Mouse (Mus musculus) liver, adult 2 months (tissue): ENCODE data around the gene Usp7. TPM values are rescaled to one million over a fixed set of nuclear protein-coding genes. Genes with fewer than 3 reads are reported as not detected.

Experiments
- DNase-seq: peaks from one replicate; pipeline ENCODE4 v3.0.0-alpha.2; 2011; ENCODE audit warnings: low read depth, low spot score; ENCODE audit errors: extremely low read depth
- H3K27ac ChIP-seq: fragments of 200-500 bp; replicated peaks from 2 replicates; pipeline ENCODE4 v1.5.1; 2012; ENCODE audit warnings: low read depth, mild to moderate bottlenecking, control low read depth, inconsistent platforms, low read length; ENCODE audit not compliant: insufficient read depth
- H3K27me3 ChIP-seq: fragments of 200-500 bp; 2 replicates; pipeline ENCODE4 v1.6.1; 2012; ENCODE audit warnings: mild to moderate bottlenecking, moderate library complexity, low read length, inconsistent platforms; ENCODE audit not compliant: control insufficient read depth, insufficient read depth
- H3K36me3 ChIP-seq: fragments of 200-500 bp; 2 replicates; pipeline ENCODE4 v1.6.1; 2012; ENCODE audit warnings: low read length, inconsistent platforms; ENCODE audit not compliant: control insufficient read depth, insufficient read depth
- H3K4me1 ChIP-seq: fragments of 200-500 bp; 2 replicates; pipeline ENCODE4 v1.6.1; 2011; ENCODE audit warnings: low read length; ENCODE audit not compliant: control insufficient read depth, insufficient read depth
- H3K4me3 ChIP-seq: fragments of 200-500 bp; 2 replicates; pipeline ENCODE4 v1.5.1; 2011; ENCODE audit warnings: low read depth, mild to moderate bottlenecking, control low read depth, low read length, moderate library complexity; ENCODE audit not compliant: insufficient read depth
- H3K79me2 ChIP-seq: fragments of 200-500 bp; 2 replicates; pipeline ENCODE4 v1.6.1; 2012; ENCODE audit warnings: inconsistent platforms, mild to moderate bottlenecking, low read length, moderate library complexity; ENCODE audit not compliant: control insufficient read depth, insufficient read depth
- H3K9ac ChIP-seq: fragments of 200-500 bp; 2 replicates; pipeline ENCODE4 v1.6.1; 2012; ENCODE audit warnings: low read depth, mild to moderate bottlenecking, control low read depth, inconsistent platforms, low read length
- CTCF ChIP-seq: fragments of 200-500 bp; IDR thresholded peaks from 2 replicates; pipeline ENCODE4 v1.5.1; 2011; ENCODE audit warnings: low read depth, low read length, control low read depth
- POLR2A ChIP-seq: fragments of 200-500 bp; IDR thresholded peaks from 2 replicates; pipeline ENCODE4 v1.6.1; 2011; ENCODE audit warnings: low read length, control low read depth; ENCODE audit not compliant: insufficient read depth; ENCODE audit errors: extremely low read depth
- WGBS: fragments of 180-500 bp; shearing (Covaris S2); methylation state at CpG from one replicate; pipeline ENCODE4 v1.1.7; 2018; 5-methylcytosine and 5-hydroxymethylcytosine counted together
- polyA plus RNA-seq: library from polyadenylated mRNA; depleted of rRNA; stranded (reverse); fragments of >200 nt; gene quantifications from 2 replicates; pipeline ENCODE4 v1.2.3, GENCODE M21; 2012
- total RNA-seq: library from RNA; depleted of rRNA; stranded (reverse); fragments of >200 nt; gene quantifications from 2 replicates; pipeline ENCODE4 v1.2.3, GENCODE M21; 2014

Gene Usp7
- total and polyA plus RNA-seq, 2 experiments = 12.5 to 41.5 TPM

DNA sequence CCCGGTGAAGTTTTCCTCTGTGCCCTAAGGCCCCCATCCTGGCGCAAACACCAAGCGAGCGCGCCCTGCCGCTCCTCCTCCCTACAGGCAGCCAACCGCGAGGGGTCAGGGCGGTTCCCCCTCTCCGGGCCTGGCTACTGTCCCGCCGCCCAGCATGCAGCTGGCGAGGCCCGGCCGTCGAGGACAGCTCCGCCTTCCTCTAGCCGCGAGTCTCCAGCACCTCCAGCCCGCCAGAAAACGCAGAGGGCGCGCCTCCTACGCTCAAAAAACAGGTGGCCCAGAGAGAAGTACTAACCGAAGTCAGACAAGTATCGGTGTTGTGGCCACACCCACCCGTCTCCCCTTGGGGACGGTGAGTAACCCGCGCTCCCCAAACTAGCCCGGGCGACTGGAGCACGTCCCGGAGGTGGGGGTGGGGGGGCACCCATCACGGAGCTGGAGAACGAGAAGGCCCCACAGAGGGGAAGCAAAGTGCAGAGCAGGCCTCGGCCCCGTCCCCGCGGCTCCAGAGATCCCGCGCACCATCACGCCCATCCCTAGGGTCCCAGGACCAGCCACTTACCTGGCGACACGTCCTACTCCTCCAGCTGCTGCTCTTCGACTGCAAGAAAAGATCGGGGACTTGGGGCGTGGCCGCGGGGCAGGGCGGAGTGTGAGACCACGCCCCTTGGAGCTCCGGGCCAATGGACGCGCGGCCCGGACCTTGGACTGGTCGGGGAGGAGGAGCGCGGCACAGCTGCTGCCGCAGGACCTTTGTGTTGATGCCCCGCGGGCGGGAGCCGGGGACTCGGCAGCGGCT, 120.4 kb downstream of the Usp7 start, which contains the start of gene Carhsp1:
Gene Carhsp1, minus strand, starts transcription at position 605 of the 799 bp plus-strand sequence.
- DNase-seq = peak; percentile 85
- Histone ChIP-seq H3K79me2 (peaks cover 37% of the 10 kb centered on the region), H3K27ac (peak within 1 kb of the TSS; percentile 93), H3K4me3 (peak within 1 kb of the TSS; percentile 90), H3K4me1 (peaks cover 41% of the 10 kb centered on the region), H3K27me3 (no peaks in the 10 kb centered on the region), H3K9ac (peak within 1 kb of the TSS; percentile 88), H3K36me3 (no peaks in the 10 kb centered on the region)
- under 1% methylated on average over 67 of the region's 67 CpGs for WGBS
- peak; percentile 92 for TF ChIP-seq POLR2A
- 0 out of 2 replicates have a peak, but pooled peaks have one; percentile 24 for TF ChIP-seq CTCF

GRCm38 (mm10) chr16:8670041-8671035, 121.8 kb downstream of the Usp7 start:
- Histone ChIP-seq H3K36me3 (no peaks in the 10 kb centered on the region), H3K4me1 (peaks cover 54% of the 10 kb centered on the region), H3K27me3 (no peaks in the 10 kb centered on the region), H3K4me3 (peak overlapping the region; percentile 90), H3K9ac (peak overlapping the region; percentile 88), H3K27ac (peak overlapping the region; percentile 93), H3K79me2 (peaks cover 50% of the 10 kb centered on the region)
- DNase-seq = peak; percentile 53
- WGBS = 8% methylated on average over 14 of the region's 15 CpGs
- no peak for TF ChIP-seq POLR2A
- TF ChIP-seq CTCF = no peak

DNA sequence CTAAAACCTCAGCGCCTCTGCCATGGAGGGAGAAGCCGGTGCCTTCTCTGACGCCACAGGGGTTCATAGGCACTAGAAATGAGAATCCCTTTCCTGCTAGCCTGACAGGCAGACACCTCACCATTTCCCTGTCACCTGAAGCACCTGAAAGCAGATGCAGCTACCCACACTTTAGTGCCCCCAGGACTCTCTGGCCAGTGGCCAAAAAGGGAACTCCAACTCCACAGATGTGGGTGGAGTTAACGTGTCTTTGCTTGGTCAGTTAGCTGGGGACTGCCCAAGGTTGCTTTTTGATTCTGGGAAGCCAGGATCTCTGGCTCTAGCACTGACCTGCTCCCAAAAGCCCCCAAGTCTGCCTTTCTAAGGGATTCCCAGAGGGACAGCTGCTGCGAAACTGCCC, 122.7 kb downstream of the Usp7 start:
- 75% methylated on average over 5 of the region's 5 CpGs for WGBS
- H3K9ac ChIP-seq = no peak overlapping the region; the same call in 1 of the 2 replicates
- no peaks in the 10 kb centered on the region for H3K27me3 ChIP-seq
- H3K4me1 ChIP-seq = peaks cover 58% of the 10 kb centered on the region
- H3K79me2 ChIP-seq = peaks cover 55% of the 10 kb centered on the region
- no peak for TF ChIP-seq CTCF
- TF ChIP-seq POLR2A = no peak
- H3K27ac ChIP-seq = 0 out of 2 replicates have a peak overlapping the region, but pooled peaks have one; percentile 7
- H3K36me3 ChIP-seq = no peaks in the 10 kb centered on the region
- DNase-seq = no peak
- no peak overlapping the region for H3K4me3 ChIP-seq

DNA sequence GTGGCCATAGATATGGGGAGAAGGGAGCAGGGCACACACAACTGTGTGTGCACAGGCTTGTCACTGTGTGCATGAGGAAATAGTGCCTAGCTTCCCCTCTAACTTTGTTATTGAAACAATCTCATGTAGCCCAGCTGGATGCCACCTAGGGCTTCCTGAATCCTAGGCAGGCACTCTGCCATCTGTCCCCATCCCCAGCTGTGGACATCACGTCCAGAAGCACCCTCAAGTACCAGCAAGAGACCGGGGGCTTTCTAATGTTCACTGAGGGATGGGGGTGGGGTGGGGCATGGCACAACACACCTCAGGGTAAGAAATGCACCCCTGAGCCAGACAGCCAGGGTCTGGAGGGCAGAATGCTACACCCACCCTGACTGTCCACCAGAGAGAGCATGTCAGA, 123.7 kb downstream of the Usp7 start:
- peaks cover 54% of the 10 kb centered on the region for H3K4me1 ChIP-seq
- no peak overlapping the region for H3K27ac ChIP-seq

DNA sequence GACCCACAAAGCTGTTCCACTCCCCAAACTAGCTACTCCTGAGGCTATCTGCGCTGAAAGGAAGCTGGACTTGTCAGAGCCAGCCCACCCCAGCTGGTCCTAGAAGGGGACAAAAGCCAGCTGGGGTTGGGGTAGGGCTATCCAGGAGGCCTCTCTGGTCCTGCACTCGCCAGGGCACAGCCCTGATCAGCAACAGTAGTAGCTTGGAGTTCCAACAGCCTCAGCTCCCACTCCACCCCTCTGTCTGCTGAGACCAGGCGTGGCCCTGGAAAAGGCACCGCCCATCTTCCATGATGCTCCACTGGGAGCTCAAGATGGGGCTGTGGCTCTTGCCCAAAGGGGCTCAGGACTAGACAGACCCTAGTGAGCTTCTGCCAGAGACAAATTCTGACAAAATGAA, 124.3 kb downstream of the Usp7 start:
- no peak overlapping the region for H3K27ac ChIP-seq
- TF ChIP-seq POLR2A (no peak), CTCF (no peak)
- H3K9ac ChIP-seq = no peak overlapping the region
- H3K4me1 ChIP-seq = peaks cover 51% of the 10 kb centered on the region
- no peaks in the 10 kb centered on the region for H3K27me3 ChIP-seq
- WGBS = 67% methylated on average over 4 of the region's 4 CpGs
- H3K4me3 ChIP-seq = no peak overlapping the region
- H3K36me3 ChIP-seq = no peaks in the 10 kb centered on the region
- peaks cover 56% of the 10 kb centered on the region for H3K79me2 ChIP-seq
- DNase-seq = no peak

More for the DNA sequence above, 123.7 kb downstream of the Usp7 start:
- no peaks in the 10 kb centered on the region for H3K27me3 ChIP-seq
- H3K36me3 ChIP-seq = no peaks in the 10 kb centered on the region
- H3K9ac ChIP-seq = no peak overlapping the region
- 84% methylated on average over 2 of the region's 2 CpGs for WGBS
- no peak overlapping the region for H3K4me3 ChIP-seq
- DNase-seq = no peak
- TF ChIP-seq CTCF = no peak
- TF ChIP-seq POLR2A = no peak
- peaks cover 56% of the 10 kb centered on the region for H3K79me2 ChIP-seq
